Mouse (Mus musculus): ENCODE results near the gene Gstp3.

- TF ChIP-seq CTCF (IDR thresholded peaks at IDR 0.05; ENCODE audit: low read depth) = no peak
- no peak for TF ChIP-seq EP300 (IDR thresholded peaks at IDR 0.05; ENCODE audit: low read depth)
Measured at GRCm38 (mm10) chr19:4015635-4016034, 43.7 kb downstream of the Gstp3 start.
